Mouse (Mus musculus) naive thymus-derived CD4-positive, alpha-beta T cell, adult 2 months (primary cell): Measurements from ENCODE around the gene Stxbp6.
"Not testable (repeated sequence)": the region's sequence is repeated elsewhere in the genome, so short reads cannot be mapped to it uniquely, and the experiment has no call there.

Experiments
- DNase-seq: peaks from one replicate; pipeline ENCODE4 v3.0.0-alpha.2; 2011; ENCODE audit warnings: low read depth

Stxbp6 gene

GRCm38 (mm10) chr12:45074611-45075342 lies at the start of gene Stxbp6:
Gene Stxbp6, minus strand, starts transcription at chr12:45074709.
- DNase-seq = no peak

GRCm38 (mm10) chr12:45102954-45103353 lies 28.4 kb upstream of the Stxbp6 start:
- DNase-seq = not testable (repeated sequence)

- DNase-seq = no peak
Observed at GRCm38 (mm10) chr12:45093732-45094131, 19.2 kb upstream of the Stxbp6 start.

GRCm38 (mm10) chr12:45092444-45092843 lies 17.9 kb upstream of the Stxbp6 start:
- no peak for DNase-seq

- no peak for DNase-seq
Observed at GRCm38 (mm10) chr12:45083145-45083475, 8.6 kb upstream of the Stxbp6 start.

GRCm38 (mm10) chr12:45082379-45083144 lies 8.1 kb upstream of the Stxbp6 start:
- no peak for DNase-seq

GRCm38 (mm10) chr12:45081617-45082016 lies 7.1 kb upstream of the Stxbp6 start:
- DNase-seq = no peak

- no peak for DNase-seq
Observed at GRCm38 (mm10) chr12:45080753-45081122, 6.2 kb upstream of the Stxbp6 start.

GRCm38 (mm10) chr12:45080036-45080752 lies 5.7 kb upstream of the Stxbp6 start:
- no peak for DNase-seq

GRCm38 (mm10) chr12:45075631-45076030 lies 1.1 kb upstream of the Stxbp6 start:
- DNase-seq = no peak

GRCm38 (mm10) chr12:45074042-45074601 lies 387 bp downstream of the Stxbp6 start:
- no peak for DNase-seq

- no peak for DNase-seq
Observed at GRCm38 (mm10) chr12:45073331-45074041, 1.0 kb downstream of the Stxbp6 start.

- DNase-seq = no peak
Observed at GRCm38 (mm10) chr12:45072185-45072584, 2.3 kb downstream of the Stxbp6 start.

- no peak for DNase-seq
Observed at GRCm38 (mm10) chr12:45070186-45070585, 4.3 kb downstream of the Stxbp6 start.

- DNase-seq = no peak
Observed at GRCm38 (mm10) chr12:45068145-45068754, 6.3 kb downstream of the Stxbp6 start.

- DNase-seq = no peak
Observed at GRCm38 (mm10) chr12:45067686-45068085, 6.8 kb downstream of the Stxbp6 start.

GRCm38 (mm10) chr12:45067047-45067685 lies 7.3 kb downstream of the Stxbp6 start:
- DNase-seq = no peak

GRCm38 (mm10) chr12:45063606-45064005 lies 10.9 kb downstream of the Stxbp6 start:
- DNase-seq = no peak

GRCm38 (mm10) chr12:45061336-45061735 lies 13.2 kb downstream of the Stxbp6 start:
- no peak for DNase-seq

GRCm38 (mm10) chr12:45060804-45061203 lies 13.7 kb downstream of the Stxbp6 start:
- no peak for DNase-seq

GRCm38 (mm10) chr12:45058007-45058406 lies 16.5 kb downstream of the Stxbp6 start:
- no peak for DNase-seq
